Mouse (Mus musculus) lung, adult 2 months (tissue): ENCODE measurements around the gene Zfp853.

ENCODE experiments used
- CTCF ChIP-seq: fragments of 200-500 bp; IDR thresholded peaks from 2 replicates; pipeline ENCODE4 v1.5.1; 2011; ENCODE audit warnings: mild to moderate bottlenecking, low read length, control low read depth; ENCODE audit not compliant: insufficient read depth
- POLR2A ChIP-seq: fragments of 200-500 bp; IDR thresholded peaks from 2 replicates; pipeline ENCODE4 v1.6.1; 2011; ENCODE audit warnings: low read depth, mild to moderate bottlenecking, control low read depth, low read length, borderline replicate concordance; ENCODE audit errors: extremely low read depth

DNA sequence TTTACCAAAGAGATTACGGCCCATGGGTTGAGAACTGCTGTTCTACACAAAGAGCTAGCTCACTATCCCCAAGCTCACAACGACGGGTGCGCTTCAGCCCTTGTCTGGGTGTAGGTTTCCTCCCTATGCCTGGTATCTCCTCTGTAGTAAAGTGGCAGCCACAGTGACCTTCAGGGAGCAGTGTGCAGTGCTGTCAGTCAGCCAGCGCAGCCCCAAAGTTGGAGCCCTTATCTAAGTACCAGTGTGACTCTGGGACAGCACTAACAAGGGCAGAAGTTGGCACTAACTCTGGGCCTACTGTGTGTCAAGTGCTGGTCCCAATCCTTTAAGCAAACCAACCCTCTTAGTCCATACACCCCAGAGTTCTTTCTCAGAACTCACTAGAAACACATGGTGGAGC is 15.4 kb upstream of the Zfp853 start:
- TF ChIP-seq CTCF (no peak), POLR2A (no peak)
